Mouse (Mus musculus) lung, embryonic 14.5 days (tissue): ENCODE results near the gene 0610037L13Rik. TPM values are rescaled to one million over a fixed set of nuclear protein-coding genes. Genes with fewer than 3 reads are reported as not detected.

Experiments
- ATAC-seq: fragments of 200-750 bp; cut with Nextera tagmentation; 2 replicates; pipeline ENCODE4 v1.8.0; 2017; ENCODE audit warnings: mild to moderate bottlenecking, moderate TSS enrichment, moderate library complexity; ENCODE audit not compliant: insufficient read depth
- DNase-seq: peaks from one replicate; pipeline ENCODE4 v3.0.0-alpha.2; 2015
- H3K27ac ChIP-seq: fragments of 300-500 bp; sonication (generic); 2 replicates; pipeline ENCODE4 v1.5.1; 2014; ENCODE audit warnings: low read depth, mild to moderate bottlenecking, moderate library complexity
- H3K27me3 ChIP-seq: fragments of 300-500 bp; sonication (generic); 2 replicates; pipeline ENCODE4 v1.6.1; 2014; ENCODE audit warnings: low read length, control low read depth; ENCODE audit not compliant: insufficient read depth
- H3K36me3 ChIP-seq: fragments of 300-500 bp; sonication (generic); 2 replicates; pipeline ENCODE4 v1.6.1; 2014; ENCODE audit warnings: control low read depth; ENCODE audit not compliant: insufficient read depth
- H3K4me1 ChIP-seq: fragments of 300-500 bp; sonication (generic); 2 replicates; pipeline ENCODE4 v1.6.1; 2014; ENCODE audit warnings: antibody characterized with exemption, control low read depth; ENCODE audit not compliant: insufficient read depth
- H3K4me2 ChIP-seq: fragments of 300-500 bp; sonication (generic); 2 replicates; pipeline ENCODE4 v1.6.1; 2014; ENCODE audit warnings: mild to moderate bottlenecking
- H3K4me3 ChIP-seq: fragments of 300-500 bp; sonication (generic); 2 replicates; pipeline ENCODE4 v1.5.1; 2014; ENCODE audit warnings: low read depth, low read length
- H3K9ac ChIP-seq: fragments of 300-500 bp; sonication (generic); 2 replicates; pipeline ENCODE4 v1.6.1; 2014
- H3K9me3 ChIP-seq: fragments of 300-500 bp; sonication (generic); 2 replicates; pipeline ENCODE4 v1.6.1; 2016; ENCODE audit warnings: low read depth, low read length, control low read depth
- CTCF ChIP-seq: IDR thresholded peaks from 2 replicates; pipeline ENCODE4 v1.5.1; 2016; ENCODE audit warnings: antibody characterized with exemption, low read depth
- WGBS: fragments of 180-500 bp; shearing (Covaris S2); extraction: QIAGEN DNeasy Blood & Tissue Kit; methylation state at CpG from one replicate; pipeline ENCODE4 v1.1.7; 2014; 5-methylcytosine and 5-hydroxymethylcytosine counted together
- polyA plus RNA-seq: library from polyadenylated mRNA; unstranded; fragments of >200 nt; fragmentation: Nextera tagmentation; extraction: Ambion mirVana; gene quantifications from 2 replicates; pipeline ENCODE4 v1.2.1, GENCODE M21; 2014

0610037L13Rik gene
- polyA plus RNA-seq, 1 experiment from 2014 or later, result 139 TPM

GRCm38 (mm10) chr4:107928726-107929125 lies 39.1 kb downstream of the 0610037L13Rik start:
- no peaks in the 10 kb centered on the region for H3K27me3 ChIP-seq
- H3K4me2 ChIP-seq, result no peak overlapping the region
- TF ChIP-seq CTCF, result no peak
- WGBS, result 74% methylated on average over 2 of the region's 2 CpGs
- ATAC-seq (no peak), DNase-seq (no peak)
- no peak overlapping the region for H3K4me3 ChIP-seq
- H3K4me1 ChIP-seq, result no peaks in the 10 kb centered on the region
- H3K27ac ChIP-seq, result no peak overlapping the region
- no peaks in the 10 kb centered on the region for H3K36me3 ChIP-seq
- H3K9me3 ChIP-seq, result no peaks in the 10 kb centered on the region
- H3K9ac ChIP-seq, result no peak overlapping the region

GRCm38 (mm10) chr4:107931453-107931852 lies 41.8 kb downstream of the 0610037L13Rik start:
- no peak for ATAC-seq
- H3K9ac ChIP-seq, result no peak overlapping the region
- no peak overlapping the region for H3K4me2 ChIP-seq
- no peaks in the 10 kb centered on the region for H3K4me1 ChIP-seq
- no peaks in the 10 kb centered on the region for H3K27me3 ChIP-seq
- 69% methylated on average over 3 of the region's 3 CpGs for WGBS
- peak; percentile 30; the same call in 1 of the 2 replicates for TF ChIP-seq CTCF
- no peaks in the 10 kb centered on the region for H3K36me3 ChIP-seq
- H3K4me3 ChIP-seq, result no peak overlapping the region
- peak; percentile 19 for DNase-seq
- H3K27ac ChIP-seq, result no peak overlapping the region
- no peaks in the 10 kb centered on the region for H3K9me3 ChIP-seq

GRCm38 (mm10) chr4:107933239-107933638 lies 43.6 kb downstream of the 0610037L13Rik start:
- H3K36me3 ChIP-seq, result no peaks in the 10 kb centered on the region
- H3K4me3 ChIP-seq, result no peak overlapping the region
- H3K27ac ChIP-seq, result no peak overlapping the region
- no peak overlapping the region for H3K4me2 ChIP-seq
- no peaks in the 10 kb centered on the region for H3K9me3 ChIP-seq
- TF ChIP-seq CTCF, result no peak
- 68% methylated on average over 8 of the region's 8 CpGs for WGBS
- H3K9ac ChIP-seq, result no peak overlapping the region
- ATAC-seq (no peak), DNase-seq (no peak)
- H3K27me3 ChIP-seq, result no peaks in the 10 kb centered on the region
- peaks cover 3% of the 10 kb centered on the region; the same call in 1 of the 2 replicates for H3K4me1 ChIP-seq

- no peak for DNase-seq
- Histone ChIP-seq H3K36me3 (no peaks in the 10 kb centered on the region), H3K4me2 (no peak overlapping the region), H3K27ac (no peak overlapping the region), H3K9me3 (no peaks in the 10 kb centered on the region), H3K27me3 (no peaks in the 10 kb centered on the region), H3K4me3 (no peak overlapping the region), H3K9ac (no peak overlapping the region), H3K4me1 (peaks cover 9% of the 10 kb centered on the region; the same call in 1 of the 2 replicates)
- no peak for ATAC-seq
- no peak for TF ChIP-seq CTCF
- WGBS, result 59% methylated on average over 3 of the region's 3 CpGs
Observed at GRCm38 (mm10) chr4:107935254-107935653, 45.6 kb downstream of the 0610037L13Rik start.

- Histone ChIP-seq H3K27ac (peak overlapping the region; percentile 52; the same call in 1 of the 2 replicates), H3K9me3 (no peaks in the 10 kb centered on the region), H3K9ac (no peak overlapping the region), H3K36me3 (no peaks in the 10 kb centered on the region), H3K4me1 (peaks cover 9% of the 10 kb centered on the region; the same call in 1 of the 2 replicates), H3K4me3 (no peak overlapping the region), H3K4me2 (no peak overlapping the region; the same call in 1 of the 2 replicates), H3K27me3 (no peaks in the 10 kb centered on the region)
- peak; percentile 94 for ATAC-seq
- peak; percentile 73 for TF ChIP-seq CTCF
- peak; percentile 96 for DNase-seq
- WGBS, result 8% methylated on average over 6 of the region's 6 CpGs
Observed at GRCm38 (mm10) chr4:107937338-107937737, 47.7 kb downstream of the 0610037L13Rik start.

GRCm38 (mm10) chr4:107938124-107938523 lies 48.5 kb downstream of the 0610037L13Rik start:
- Histone ChIP-seq H3K27ac (no peak overlapping the region), H3K4me1 (peaks cover 9% of the 10 kb centered on the region; the same call in 1 of the 2 replicates), H3K36me3 (no peaks in the 10 kb centered on the region), H3K4me3 (no peak overlapping the region), H3K27me3 (no peaks in the 10 kb centered on the region), H3K9me3 (no peaks in the 10 kb centered on the region), H3K9ac (no peak overlapping the region), H3K4me2 (no peak overlapping the region)
- WGBS, result 57% methylated on average over 2 of the region's 2 CpGs
- no peak for DNase-seq
- no peak for ATAC-seq
- no peak for TF ChIP-seq CTCF

- no peak for TF ChIP-seq CTCF
- ATAC-seq (no peak), DNase-seq (no peak)
- WGBS, result 88% methylated on average over 7 of the region's 7 CpGs
- Histone ChIP-seq H3K4me3 (no peak overlapping the region), H3K36me3 (no peaks in the 10 kb centered on the region), H3K4me1 (peaks cover 9% of the 10 kb centered on the region; the same call in 1 of the 2 replicates), H3K27ac (no peak overlapping the region), H3K27me3 (no peaks in the 10 kb centered on the region), H3K9me3 (no peaks in the 10 kb centered on the region), H3K4me2 (no peak overlapping the region), H3K9ac (no peak overlapping the region)
Observed at GRCm38 (mm10) chr4:107942741-107943140, 53.1 kb downstream of the 0610037L13Rik start.
